Mouse (Mus musculus): ENCODE data around the gene Lamtor2.

DNA sequence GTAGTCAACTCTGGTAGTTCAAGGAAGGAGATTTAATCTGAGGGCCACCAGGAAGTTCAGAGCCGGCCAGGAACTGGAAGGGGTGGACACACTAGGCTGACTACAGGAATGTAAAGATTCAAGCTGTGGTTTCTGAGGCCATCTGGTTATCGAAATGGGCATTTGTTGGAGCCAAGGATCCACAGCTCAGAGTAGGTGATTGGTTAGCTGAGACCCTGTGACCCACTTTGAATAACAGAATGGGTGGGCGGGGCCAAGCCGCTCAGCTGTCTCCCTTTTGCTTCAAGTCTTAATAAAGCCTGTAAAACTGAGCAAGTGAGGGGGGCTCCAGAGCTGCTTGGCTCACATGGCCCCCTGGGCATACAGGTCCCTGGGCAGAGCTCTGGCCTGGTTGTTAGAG lies 9.1 kb upstream of the Lamtor2 start:
- TF ChIP-seq CTCF (IDR thresholded peaks at IDR 0.05; ENCODE audit: extremely low read depth, insufficient read depth, low read length) (no peak), POLR2A (IDR thresholded peaks at IDR 0.05; ENCODE audit: extremely low read depth, insufficient read depth, low read length) (no peak)

All from cortical plate, adult 2 months (tissue).